Mouse (Mus musculus) heart, postnatal 4 days (tissue): Measurements from ENCODE around the gene Hvcn1. TPM values are rescaled to one million over a fixed set of nuclear protein-coding genes. Genes with fewer than 3 reads are reported as not detected.

Source experiments
- DNase-seq: peaks from one replicate; pipeline ENCODE4 v3.0.0; 2021
- total RNA-seq, 2 experiments: library from RNA; stranded (reverse); gene quantifications; 2 replicates each; pipeline ENCODE4 v1.2.3; 2021

Gene Hvcn1
- total RNA-seq, 2 experiments from 2014 or later = 1.9 to 2.0 TPM

DNA sequence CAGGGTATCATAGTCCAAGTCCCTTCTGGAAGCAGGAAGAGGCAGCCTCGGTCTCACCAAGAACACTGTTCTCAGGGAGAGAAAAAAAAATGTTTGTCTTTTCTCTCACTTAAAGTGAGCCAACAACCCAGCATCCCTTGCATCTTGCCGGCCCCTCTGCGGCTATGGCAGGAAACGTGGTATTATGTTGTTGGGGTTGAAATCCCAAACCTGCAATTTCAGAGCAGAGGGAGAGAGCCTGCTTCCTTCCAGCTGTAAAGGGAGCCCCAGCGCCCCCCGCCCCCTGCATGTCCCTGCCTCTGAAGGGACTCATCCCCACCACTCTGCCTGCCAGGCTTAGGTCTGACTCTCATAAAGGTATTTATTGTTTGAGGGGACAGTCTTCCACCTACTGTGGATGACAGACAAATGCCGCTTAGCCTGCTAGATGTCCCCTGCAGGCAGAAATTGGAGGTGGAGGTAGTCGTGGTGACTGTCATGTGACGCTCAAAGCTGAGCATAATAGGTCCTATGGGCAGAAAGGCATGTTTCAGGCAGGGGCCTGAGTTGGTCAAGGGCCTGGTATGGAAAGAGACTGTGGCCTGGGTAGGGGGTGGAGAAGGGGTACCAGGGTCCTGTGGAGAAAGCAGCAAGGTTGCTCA is 28.7 kb downstream of the Hvcn1 start:
- no peak for DNase-seq

GRCm38 (mm10) chr5:122237200-122237599 is 30.6 kb downstream of the Hvcn1 start:
- no peak for DNase-seq

DNA sequence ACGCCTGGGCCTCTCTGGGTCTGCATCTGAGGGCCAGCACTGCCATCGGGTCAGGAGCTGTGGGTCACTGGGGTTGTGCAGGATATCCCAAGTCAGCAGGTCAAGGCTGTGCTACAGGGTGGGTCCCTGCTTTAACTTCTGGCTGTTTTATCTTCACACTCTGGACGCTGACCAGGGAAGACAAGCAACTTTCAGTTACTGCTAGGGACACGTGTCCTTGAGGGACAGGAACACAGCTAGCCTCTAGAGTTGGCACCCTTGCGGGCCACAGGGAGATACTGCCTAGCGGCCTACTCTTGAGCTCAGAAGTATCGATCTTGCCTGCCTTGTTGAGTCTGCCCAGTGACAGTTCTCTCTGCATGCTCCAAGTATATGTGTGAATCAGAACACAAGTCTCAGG is 33.0 kb downstream of the Hvcn1 start:
- no peak for DNase-seq

DNA sequence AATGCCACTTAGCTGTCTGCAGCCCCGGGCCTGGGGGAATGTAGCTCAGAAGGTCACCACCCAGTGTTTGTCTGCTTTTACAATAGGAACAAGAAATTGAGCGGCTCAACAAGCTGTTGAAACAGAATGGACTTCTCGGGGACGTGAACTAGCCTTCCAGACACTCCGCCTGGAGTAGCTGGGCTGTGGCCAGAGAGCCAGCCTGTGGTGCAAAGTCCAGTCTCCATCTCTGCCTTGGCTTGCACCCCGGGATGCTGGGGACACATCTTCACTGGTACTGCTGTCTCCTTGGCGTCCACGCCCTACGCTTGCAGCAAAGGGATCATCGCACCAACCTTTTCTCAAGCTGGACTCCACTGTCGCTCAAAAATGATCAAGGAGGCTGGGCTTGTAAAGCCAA is 33.9 kb downstream of the Hvcn1 start:
- no peak for DNase-seq

GRCm38 (mm10) chr5:122240989-122241388 is 34.4 kb downstream of the Hvcn1 start:
- no peak for DNase-seq

- no peak for DNase-seq
Measured at GRCm38 (mm10) chr5:122242521-122243123, 36.0 kb downstream of the Hvcn1 start.

- no peak for DNase-seq
Measured at GRCm38 (mm10) chr5:122243781-122244523, 37.3 kb downstream of the Hvcn1 start.

DNA sequence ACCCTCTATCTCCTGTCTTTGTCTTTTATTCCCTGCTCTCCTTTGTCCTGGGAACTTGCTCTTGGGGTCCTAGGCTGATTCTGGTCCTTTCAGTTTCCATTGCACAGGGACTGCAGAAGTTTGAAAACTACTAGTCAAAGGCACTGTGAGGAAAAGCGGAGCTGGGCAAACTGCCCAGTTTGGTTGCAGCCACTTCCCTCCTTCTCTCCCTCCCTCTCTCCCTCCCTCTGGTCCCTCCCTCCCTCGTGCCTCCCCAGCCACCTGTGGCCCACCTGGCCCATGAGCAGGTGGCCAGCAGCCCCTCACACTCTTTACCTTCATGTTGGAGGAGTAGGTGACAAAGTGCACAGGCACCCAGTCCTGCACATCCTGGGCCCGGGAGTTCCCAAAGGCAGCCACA is 38.6 kb downstream of the Hvcn1 start:
- peak; percentile 28 for DNase-seq

GRCm38 (mm10) chr5:122246547-122247167 is 40.1 kb downstream of the Hvcn1 start:
- DNase-seq = no peak

DNA sequence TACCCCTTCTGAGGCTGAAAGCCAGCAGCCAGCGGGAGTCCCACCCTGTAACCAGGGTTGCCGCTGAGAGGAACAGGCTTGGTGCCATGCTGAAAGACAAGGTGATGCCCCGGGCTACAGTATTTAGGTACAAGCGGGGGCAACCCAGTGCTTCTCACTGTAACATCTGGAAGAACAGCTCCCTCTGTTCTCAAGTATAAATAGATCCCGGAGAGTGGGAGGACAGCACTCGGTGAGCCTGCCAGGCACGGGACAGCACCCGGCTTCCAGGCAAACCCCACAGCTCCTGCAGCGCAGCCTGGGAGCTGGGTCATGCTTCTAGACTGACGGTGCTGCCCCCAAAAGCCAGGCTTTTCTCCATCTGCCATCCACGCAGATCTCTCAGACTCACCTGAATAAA is 40.9 kb downstream of the Hvcn1 start:
- DNase-seq = peak; percentile 40

- DNase-seq = no peak
Measured at GRCm38 (mm10) chr5:122247934-122248333, 41.3 kb downstream of the Hvcn1 start.

- DNase-seq = no peak
Measured at GRCm38 (mm10) chr5:122249281-122249680, 42.7 kb downstream of the Hvcn1 start.

DNA sequence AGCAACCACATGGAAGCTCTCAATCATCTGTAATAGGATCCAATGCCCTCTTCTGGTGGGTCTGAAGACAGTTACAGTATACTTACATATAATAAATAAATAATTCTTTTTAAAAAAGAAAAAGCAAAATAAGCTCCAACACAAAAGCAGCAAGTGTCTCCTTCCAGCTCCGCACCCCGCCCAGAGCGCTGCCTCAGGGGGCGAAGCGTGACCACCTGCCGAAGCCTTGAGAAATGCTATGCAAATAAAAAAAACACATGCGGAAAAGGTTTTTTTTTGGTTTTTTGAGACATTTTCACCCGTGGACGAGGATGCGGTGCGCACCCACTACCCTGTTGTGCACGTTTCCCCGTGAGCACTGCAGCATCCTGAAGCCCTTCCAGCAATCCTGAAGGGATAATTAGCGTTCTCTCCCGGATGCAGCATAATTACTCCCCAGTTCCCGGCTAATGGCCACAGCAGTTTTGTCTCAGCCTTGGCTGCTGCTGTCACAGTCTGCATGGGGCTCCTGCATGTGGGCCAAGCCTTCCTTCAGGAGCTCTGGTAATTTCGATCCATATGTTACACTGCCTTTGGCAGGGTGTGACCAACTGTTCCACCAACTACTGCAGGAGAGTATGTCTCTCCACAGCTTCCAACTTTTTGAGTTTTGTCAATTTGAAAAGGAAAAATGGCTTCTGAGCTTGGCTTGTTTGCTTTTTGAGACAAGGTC is 45.4 kb downstream of the Hvcn1 start:
- no peak for DNase-seq

DNA sequence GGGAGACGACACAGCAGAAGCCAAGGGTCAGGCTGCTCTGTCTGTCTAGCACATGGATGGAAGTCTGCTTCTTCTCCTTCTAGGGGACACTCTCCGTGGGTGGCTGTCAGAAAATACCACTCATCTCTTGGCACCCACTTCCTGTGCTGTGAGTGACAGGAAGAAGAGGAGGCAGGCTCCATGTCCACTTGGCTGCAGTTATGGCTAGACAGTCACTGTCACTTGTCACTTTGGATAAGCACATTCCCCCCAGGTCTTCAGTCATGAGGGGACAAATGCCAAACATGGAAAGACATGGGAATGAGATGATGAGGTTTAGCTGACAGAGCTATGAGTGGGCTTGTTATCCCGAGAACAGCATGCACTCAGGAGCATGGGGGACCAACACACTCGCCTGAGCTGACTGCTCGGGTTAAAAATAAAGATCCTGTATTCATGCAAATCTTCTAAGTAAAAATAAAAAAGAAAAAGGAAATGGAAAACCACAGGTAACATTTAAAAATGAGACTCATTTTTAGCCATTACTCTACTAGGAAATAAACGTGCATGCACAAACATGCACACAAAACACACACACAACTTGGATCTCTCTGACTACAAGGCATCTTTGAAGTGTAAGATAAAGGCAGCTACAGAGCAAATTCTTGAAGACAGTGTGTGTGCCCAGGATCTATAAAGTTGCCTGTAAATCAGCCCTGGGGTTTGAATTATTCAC is 51.6 kb downstream of the Hvcn1 start:
- no peak for DNase-seq

DNA sequence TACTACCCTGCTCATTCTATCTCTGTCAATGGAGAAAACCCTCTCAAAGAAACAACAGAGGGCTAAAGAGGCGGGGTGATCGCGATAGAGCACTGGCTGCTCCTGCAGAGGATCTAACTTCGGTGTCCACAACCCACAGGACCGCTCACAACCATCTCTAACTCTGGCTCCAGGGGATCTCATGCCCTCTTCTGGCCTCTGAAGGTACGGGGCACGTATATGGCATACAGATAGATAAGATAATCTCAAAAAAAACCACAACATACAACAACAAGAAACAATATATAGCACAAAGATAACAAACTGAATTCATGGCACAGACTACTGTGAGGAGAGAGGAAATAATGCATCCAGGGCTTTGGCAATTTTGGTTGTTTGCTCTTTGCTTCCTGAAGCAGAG is 55.5 kb downstream of the Hvcn1 start:
- no peak for DNase-seq

GRCm38 (mm10) chr5:122263933-122264905 is 57.6 kb downstream of the Hvcn1 start, which contains the start of gene Tctn1:
Gene Tctn1 (minus strand): TSS chr5:122264460.
- DNase-seq = peak; percentile 93

DNA sequence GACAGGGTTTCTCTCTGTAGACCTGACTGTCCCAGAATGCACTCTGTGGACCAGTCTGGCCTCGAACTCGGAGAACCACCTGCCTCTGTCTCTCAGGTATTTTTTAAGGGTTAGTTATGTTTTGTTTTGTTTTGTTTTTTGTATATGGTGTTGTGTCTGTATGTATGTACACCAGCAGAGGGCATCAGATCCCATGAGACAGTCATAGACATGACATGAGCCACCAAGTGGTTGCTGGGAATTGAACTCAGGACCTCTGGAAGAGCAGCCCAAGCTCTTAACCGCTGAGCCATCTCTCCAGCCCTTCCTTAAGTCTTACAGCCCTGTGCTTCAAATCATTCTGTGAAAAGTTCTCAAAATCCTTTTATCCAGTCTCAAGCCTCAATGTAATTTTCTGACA is 58.6 kb downstream of the Hvcn1 start:
- no peak for DNase-seq

- DNase-seq = no peak
Measured at GRCm38 (mm10) chr5:122265942-122266341, 59.3 kb downstream of the Hvcn1 start.

DNA sequence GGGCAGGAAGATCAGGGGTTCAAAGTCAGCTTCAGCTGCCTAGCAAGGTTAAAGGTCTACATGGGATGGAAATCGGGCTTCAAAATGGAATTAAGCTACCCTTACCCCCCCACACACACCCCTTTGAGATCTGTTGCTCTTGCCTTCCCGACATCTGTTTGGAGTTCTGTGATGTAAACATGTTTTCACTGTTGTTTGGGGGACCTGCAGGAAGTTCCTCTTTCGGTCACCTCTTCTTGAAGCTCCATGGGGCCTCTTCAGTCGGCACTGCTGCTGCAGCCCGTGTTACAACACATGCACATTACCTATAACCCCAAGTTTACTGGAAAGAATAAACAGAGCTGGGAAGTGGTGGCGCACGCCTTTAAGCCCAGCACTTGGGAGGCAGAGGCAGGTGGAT is 60.5 kb downstream of the Hvcn1 start:
- no peak for DNase-seq

GRCm38 (mm10) chr5:122267899-122268298 is 61.3 kb downstream of the Hvcn1 start:
- DNase-seq = peak; percentile 84
